Mouse (Mus musculus): ENCODE measurements around the gene Pole2.
"Not testable (repeated sequence)": the region's sequence is repeated elsewhere in the genome, so short reads cannot be mapped to it uniquely, and the experiment has no call there.

The Pole2 gene

GRCm38 (mm10) chr12:69179371-69179770, 48.6 kb downstream of the Pole2 start:
- DNase-seq (ENCODE audit: low read depth) = no peak

GRCm38 (mm10) chr12:69177526-69177925, 50.5 kb downstream of the Pole2 start:
- no peak for DNase-seq (ENCODE audit: low read depth)

GRCm38 (mm10) chr12:69175975-69176374, 52.0 kb downstream of the Pole2 start:
- no peak for DNase-seq (ENCODE audit: low read depth)

GRCm38 (mm10) chr12:69171307-69171706, 56.7 kb downstream of the Pole2 start:
- DNase-seq (ENCODE audit: low read depth) = no peak

- peak; percentile 89 for DNase-seq (ENCODE audit: low read depth)
Observed at GRCm38 (mm10) chr12:69168461-69169106, 59.4 kb downstream of the Pole2 start, which contains the start of gene Lrr1. TSS of gene Lrr1 (plus strand) at chr12:69168814.

GRCm38 (mm10) chr12:69167656-69168460, 60.1 kb downstream of the Pole2 start:
- DNase-seq (ENCODE audit: low read depth) = no peak

GRCm38 (mm10) chr12:69166861-69167581, 61.0 kb downstream of the Pole2 start:
- DNase-seq (ENCODE audit: low read depth) = not testable (repeated sequence)

GRCm38 (mm10) chr12:69164904-69165303, 63.1 kb downstream of the Pole2 start:
- DNase-seq (ENCODE audit: low read depth) = no peak

- not testable (repeated sequence) for DNase-seq (ENCODE audit: low read depth)
Observed at GRCm38 (mm10) chr12:69163586-69163985, 64.4 kb downstream of the Pole2 start.

GRCm38 (mm10) chr12:69160677-69161076, 67.3 kb downstream of the Pole2 start:
- DNase-seq (ENCODE audit: low read depth) = not testable (repeated sequence)

GRCm38 (mm10) chr12:69159578-69159940, 68.4 kb downstream of the Pole2 start:
- peak; percentile 84 for DNase-seq (ENCODE audit: low read depth)

- DNase-seq (ENCODE audit: low read depth) = peak; percentile 99
Observed at GRCm38 (mm10) chr12:69158765-69159577, 69.0 kb downstream of the Pole2 start, which contains the start of gene Rps29. TSS of gene Rps29 (minus strand) at chr12:69159186.

- DNase-seq (ENCODE audit: low read depth) = peak; percentile 45
Observed at GRCm38 (mm10) chr12:69158366-69158764, 69.6 kb downstream of the Pole2 start.

GRCm38 (mm10) chr12:69157107-69157506, 70.9 kb downstream of the Pole2 start:
- DNase-seq (ENCODE audit: low read depth) = no peak

GRCm38 (mm10) chr12:69156436-69156835, 71.6 kb downstream of the Pole2 start:
- DNase-seq (ENCODE audit: low read depth) = no peak

- no peak for DNase-seq (ENCODE audit: low read depth)
Observed at GRCm38 (mm10) chr12:69155923-69156322, 72.1 kb downstream of the Pole2 start.
